Mouse (Mus musculus): Measurements from ENCODE around the gene Prrg2. TPM values are rescaled to one million over a fixed set of nuclear protein-coding genes. Genes with fewer than 3 reads are reported as not detected.
"Not testable (repeated sequence)": the region's sequence is repeated elsewhere in the genome, so short reads cannot be mapped to it uniquely, and the experiment has no call there.

The Prrg2 gene
- polyA plus RNA-seq (2014; fragmentation: Nextera tagmentation; extraction: Ambion mirVana), result 13.4 and 14.5 TPM in 2 replicates

DNA sequence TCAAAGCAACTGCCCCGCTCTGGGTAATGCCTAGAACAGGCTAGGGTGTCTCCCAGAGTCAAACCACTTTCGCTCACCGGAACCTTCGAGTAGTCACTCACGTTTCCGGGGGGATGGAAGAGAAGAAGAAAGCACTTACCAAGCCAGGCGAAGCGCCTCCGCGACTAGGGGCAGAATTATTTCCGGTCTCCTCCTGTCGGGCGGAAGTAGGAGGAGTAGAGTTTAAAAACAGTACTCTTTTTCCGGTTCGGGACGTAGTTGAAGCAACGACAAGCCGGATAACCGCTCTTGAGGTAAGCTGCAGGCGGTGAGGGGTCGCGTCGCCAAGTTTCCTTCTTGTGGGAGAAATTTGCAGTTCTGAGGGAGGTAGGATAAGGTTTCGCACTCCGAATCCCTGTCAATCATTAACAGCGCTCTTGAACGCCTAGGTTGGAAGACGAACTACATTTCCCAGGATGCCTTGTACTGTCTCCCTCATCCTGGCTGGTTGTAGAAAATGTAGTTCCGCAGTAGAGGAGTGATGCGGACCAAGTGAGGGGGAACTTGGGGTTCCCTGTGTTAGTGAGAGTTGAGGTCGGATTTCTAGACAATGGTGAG is at the start of gene Prrg2, which contains the start of gene Nosip:
TSS of gene Prrg2 (minus strand) at position 439 of the 597 bp plus-strand sequence.
TSS of gene Nosip (plus strand) at position 191 of the 597 bp plus-strand sequence.
- Histone ChIP-seq H3K36me3 (ENCODE audit: control insufficient read depth, insufficient read depth, low read length) (no peaks in the 10 kb centered on the region; the same call in 1 of the 2 replicates), H3K9me3 (ENCODE audit: control insufficient read depth, low read length) (no peaks in the 10 kb centered on the region), H3K4me1 (ENCODE audit: control insufficient read depth in 2 of 2, insufficient read depth in 2 of 2, low read length in 2 of 2) (peaks cover 5 to 13% of the 10 kb centered on the region in 2 experiments; a peak in 3 of 4 replicates), H3K4me2 (ENCODE audit: low read length) (peak within 1 kb of the TSS; percentile 68), H3K4me3 (ENCODE audit: control insufficient read depth in 1 of 2, insufficient read depth in 1 of 2, low read depth in 1 of 2, low read length in 2 of 2) (peak within 1 kb of the TSS; percentile 76 to 94), H3K27ac (replicated peaks in 1 of 2; ENCODE audit: control insufficient read depth in 1 of 2, insufficient read depth in 1 of 2, low read depth in 2 of 2, low read length in 2 of 2) (peak within 1 kb of the TSS; percentile 88 to 95), H3K27me3 (ENCODE audit: control insufficient read depth, insufficient read depth, low read length) (no peaks in the 10 kb centered on the region), H3K9ac (ENCODE audit: low read length) (peak within 1 kb of the TSS; percentile 78)
- peak; percentile 79 for ATAC-seq (ENCODE audit: insufficient number of reproducible peaks, insufficient read depth, low FRiP score, low read depth)
- under 1% methylated on average over 31 of the region's 31 CpGs for WGBS

- no peak overlapping the region for H3K4me3 ChIP-seq (ENCODE audit: control insufficient read depth in 1 of 2, insufficient read depth in 1 of 2, low read depth in 1 of 2, low read length in 2 of 2)
- no peaks in the 10 kb centered on the region for H3K36me3 ChIP-seq (ENCODE audit: control insufficient read depth, insufficient read depth, low read length)
- no peak overlapping the region for H3K9ac ChIP-seq (ENCODE audit: low read length)
- H3K4me2 ChIP-seq (ENCODE audit: low read length), result no peak overlapping the region
- no peaks in the 10 kb centered on the region for H3K27me3 ChIP-seq (ENCODE audit: control insufficient read depth, insufficient read depth, low read length)
- H3K27ac ChIP-seq (replicated peaks in 1 of 2; ENCODE audit: control insufficient read depth in 1 of 2, insufficient read depth in 1 of 2, low read depth in 2 of 2, low read length in 2 of 2), result no peak overlapping the region
- no peaks in the 10 kb centered on the region for H3K9me3 ChIP-seq (ENCODE audit: control insufficient read depth, low read length)
- ATAC-seq (ENCODE audit: insufficient number of reproducible peaks, insufficient read depth, low FRiP score, low read depth), result no peak
- H3K4me1 ChIP-seq (ENCODE audit: control insufficient read depth in 2 of 2, insufficient read depth in 2 of 2, low read length in 2 of 2), result peaks cover 4 to 8% of the 10 kb centered on the region in 2 experiments; a peak in 3 of 4 replicates
- WGBS, result 59% methylated on average over 2 of the region's 2 CpGs
Observed at GRCm38 (mm10) chr7:45111940-45112339, 49.5 kb upstream of the Prrg2 start.

- not testable (repeated sequence) for H3K9ac ChIP-seq (ENCODE audit: low read length); H3K4me3 ChIP-seq (ENCODE audit: control insufficient read depth in 1 of 2, insufficient read depth in 1 of 2, low read depth in 1 of 2, low read length in 2 of 2); H3K9me3 ChIP-seq (ENCODE audit: control insufficient read depth, low read length); H3K36me3 ChIP-seq (ENCODE audit: control insufficient read depth, insufficient read depth, low read length); H3K27me3 ChIP-seq (ENCODE audit: control insufficient read depth, insufficient read depth, low read length); H3K27ac ChIP-seq (replicated peaks in 1 of 2; ENCODE audit: control insufficient read depth in 1 of 2, insufficient read depth in 1 of 2, low read depth in 2 of 2, low read length in 2 of 2); ATAC-seq (ENCODE audit: insufficient number of reproducible peaks, insufficient read depth, low FRiP score, low read depth); H3K4me2 ChIP-seq (ENCODE audit: low read length); H3K4me1 ChIP-seq (ENCODE audit: control insufficient read depth in 2 of 2, insufficient read depth in 2 of 2, low read length in 2 of 2)
- 88% methylated on average over 4 of the region's 4 CpGs for WGBS
Observed at GRCm38 (mm10) chr7:45110089-45110488, 47.6 kb upstream of the Prrg2 start.

- ATAC-seq (ENCODE audit: insufficient number of reproducible peaks, insufficient read depth, low FRiP score, low read depth), result no peak
Observed at GRCm38 (mm10) chr7:45107052-45107645, 44.7 kb upstream of the Prrg2 start.

GRCm38 (mm10) chr7:45106441-45106840 is 44.0 kb upstream of the Prrg2 start:
- 76% methylated on average over 6 of the region's 6 CpGs for WGBS
- Histone ChIP-seq H3K27ac (replicated peaks in 1 of 2; ENCODE audit: control insufficient read depth in 1 of 2, insufficient read depth in 1 of 2, low read depth in 2 of 2, low read length in 2 of 2) (no peak overlapping the region), H3K4me1 (ENCODE audit: control insufficient read depth in 2 of 2, insufficient read depth in 2 of 2, low read length in 2 of 2) (peaks cover 8 to 12% of the 10 kb centered on the region in 2 experiments), H3K27me3 (ENCODE audit: control insufficient read depth, insufficient read depth, low read length) (no peaks in the 10 kb centered on the region), H3K4me3 (ENCODE audit: control insufficient read depth in 1 of 2, insufficient read depth in 1 of 2, low read depth in 1 of 2, low read length in 2 of 2) (no peak overlapping the region), H3K9ac (ENCODE audit: low read length) (no peak overlapping the region), H3K36me3 (ENCODE audit: control insufficient read depth, insufficient read depth, low read length) (no peaks in the 10 kb centered on the region), H3K9me3 (ENCODE audit: control insufficient read depth, low read length) (no peaks in the 10 kb centered on the region), H3K4me2 (ENCODE audit: low read length) (no peak overlapping the region)
- ATAC-seq (ENCODE audit: insufficient number of reproducible peaks, insufficient read depth, low FRiP score, low read depth), result no peak

More at GRCm38 (mm10) chr7:45107052-45107645, 44.7 kb upstream of the Prrg2 start:
- Histone ChIP-seq H3K27me3 (ENCODE audit: control insufficient read depth, insufficient read depth, low read length) (no peaks in the 10 kb centered on the region), H3K27ac (replicated peaks in 1 of 2; ENCODE audit: control insufficient read depth in 1 of 2, insufficient read depth in 1 of 2, low read depth in 2 of 2, low read length in 2 of 2) (no peak overlapping the region), H3K9me3 (ENCODE audit: control insufficient read depth, low read length) (no peaks in the 10 kb centered on the region), H3K4me1 (ENCODE audit: control insufficient read depth in 2 of 2, insufficient read depth in 2 of 2, low read length in 2 of 2) (peaks cover 8 to 12% of the 10 kb centered on the region in 2 experiments), H3K4me2 (ENCODE audit: low read length) (no peak overlapping the region), H3K36me3 (ENCODE audit: control insufficient read depth, insufficient read depth, low read length) (no peaks in the 10 kb centered on the region), H3K4me3 (ENCODE audit: control insufficient read depth in 1 of 2, insufficient read depth in 1 of 2, low read depth in 1 of 2, low read length in 2 of 2) (no peak overlapping the region), H3K9ac (ENCODE audit: low read length) (no peak overlapping the region)
- 46% methylated on average over 5 of the region's 5 CpGs for WGBS

DNA sequence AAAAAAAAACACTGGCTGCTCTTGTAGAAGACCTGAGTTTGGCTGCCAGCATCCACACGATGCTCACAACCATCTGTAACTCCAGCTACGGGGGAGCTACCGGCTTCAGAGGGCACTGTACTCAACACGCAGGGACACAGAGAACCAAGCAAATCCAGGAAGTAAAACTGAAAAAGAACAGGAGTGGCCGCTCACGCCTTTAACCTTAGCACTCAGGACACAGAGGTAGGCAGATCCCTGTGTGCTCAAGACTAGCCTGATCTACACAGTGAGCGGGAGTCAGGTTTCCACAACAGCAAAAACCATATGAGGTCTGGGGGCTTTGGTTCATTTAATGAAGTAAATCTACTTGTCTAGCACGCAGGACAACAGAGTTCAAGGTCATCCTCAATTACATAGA is 43.0 kb upstream of the Prrg2 start:
- Histone ChIP-seq H3K4me2 (ENCODE audit: low read length) (no peak overlapping the region), H3K4me1 (ENCODE audit: control insufficient read depth in 2 of 2, insufficient read depth in 2 of 2, low read length in 2 of 2) (peaks cover 8 to 12% of the 10 kb centered on the region in 2 experiments), H3K9me3 (ENCODE audit: control insufficient read depth, low read length) (no peaks in the 10 kb centered on the region), H3K27me3 (ENCODE audit: control insufficient read depth, insufficient read depth, low read length) (no peaks in the 10 kb centered on the region), H3K36me3 (ENCODE audit: control insufficient read depth, insufficient read depth, low read length) (no peaks in the 10 kb centered on the region), H3K9ac (ENCODE audit: low read length) (no peak overlapping the region), H3K4me3 (ENCODE audit: control insufficient read depth in 1 of 2, insufficient read depth in 1 of 2, low read depth in 1 of 2, low read length in 2 of 2) (no peak overlapping the region), H3K27ac (replicated peaks in 1 of 2; ENCODE audit: control insufficient read depth in 1 of 2, insufficient read depth in 1 of 2, low read depth in 2 of 2, low read length in 2 of 2) (no peak overlapping the region)
- no peak for ATAC-seq (ENCODE audit: insufficient number of reproducible peaks, insufficient read depth, low FRiP score, low read depth)
- 82% methylated on average over 8 of the region's 8 CpGs for WGBS

- Histone ChIP-seq H3K4me2 (ENCODE audit: low read length) (no peak overlapping the region), H3K9ac (ENCODE audit: low read length) (no peak overlapping the region), H3K27me3 (ENCODE audit: control insufficient read depth, insufficient read depth, low read length) (no peaks in the 10 kb centered on the region), H3K4me3 (ENCODE audit: control insufficient read depth in 1 of 2, insufficient read depth in 1 of 2, low read depth in 1 of 2, low read length in 2 of 2) (no peak overlapping the region), H3K36me3 (ENCODE audit: control insufficient read depth, insufficient read depth, low read length) (no peaks in the 10 kb centered on the region), H3K27ac (replicated peaks in 1 of 2; ENCODE audit: control insufficient read depth in 1 of 2, insufficient read depth in 1 of 2, low read depth in 2 of 2, low read length in 2 of 2) (no peak overlapping the region), H3K4me1 (ENCODE audit: control insufficient read depth in 2 of 2, insufficient read depth in 2 of 2, low read length in 2 of 2) (peaks cover 8 to 12% of the 10 kb centered on the region in 2 experiments), H3K9me3 (ENCODE audit: control insufficient read depth, low read length) (no peaks in the 10 kb centered on the region)
- 72% methylated on average over 5 of the region's 5 CpGs for WGBS
- ATAC-seq (ENCODE audit: insufficient number of reproducible peaks, insufficient read depth, low FRiP score, low read depth), result no peak
Observed at GRCm38 (mm10) chr7:45104941-45105340, 42.5 kb upstream of the Prrg2 start.
